Mouse (Mus musculus): ENCODE data around the gene Zswim2.
"Not testable (repeated sequence)": the region's sequence is repeated elsewhere in the genome, so short reads cannot be mapped to it uniquely, and the experiment has no call there.

The Zswim2 gene

GRCm38 (mm10) chr2:83940931-83941361 is at the start of gene Zswim2:
TSS of gene Zswim2 (minus strand) at chr2:83941228.
- DNase-seq = peak; percentile 89

- DNase-seq = not testable (repeated sequence)
Measured at GRCm38 (mm10) chr2:83990253-83990652, 49.2 kb upstream of the Zswim2 start, which contains the start of gene Gm13691. TSS of gene Gm13691 (plus strand) at chr2:83990553.

- not testable (repeated sequence) for DNase-seq
Measured at GRCm38 (mm10) chr2:83984443-83984842, 43.4 kb upstream of the Zswim2 start, which contains the start of gene Gm13697. TSS of gene Gm13697 (plus strand) at chr2:83984743.

- DNase-seq = not testable (repeated sequence)
Measured at GRCm38 (mm10) chr2:83978633-83979032, 37.6 kb upstream of the Zswim2 start, which contains the start of gene Gm13694. TSS of gene Gm13694 (plus strand) at chr2:83978933.

- not testable (repeated sequence) for DNase-seq
Measured at GRCm38 (mm10) chr2:83972823-83973222, 31.8 kb upstream of the Zswim2 start, which contains the start of gene Gm13696. TSS of gene Gm13696 (plus strand) at chr2:83973123.

- not testable (repeated sequence) for DNase-seq
Measured at GRCm38 (mm10) chr2:83967013-83967412, 26.0 kb upstream of the Zswim2 start, which contains the start of gene Gm13695. TSS of gene Gm13695 (plus strand) at chr2:83967313.

GRCm38 (mm10) chr2:83961203-83961602 is 20.2 kb upstream of the Zswim2 start, which contains the start of gene Gm13693:
TSS of gene Gm13693 (plus strand) at chr2:83961503.
- DNase-seq = not testable (repeated sequence)

GRCm38 (mm10) chr2:83955393-83955792 is 14.4 kb upstream of the Zswim2 start, which contains the start of gene Gm13698:
TSS of gene Gm13698 (plus strand) at chr2:83955693.
- DNase-seq = not testable (repeated sequence)

GRCm38 (mm10) chr2:83941792-83942191 is 764 bp upstream of the Zswim2 start:
- DNase-seq = no peak

- DNase-seq = no peak
Measured at GRCm38 (mm10) chr2:83941378-83941777, 350 bp upstream of the Zswim2 start.

- peak; percentile 24 for DNase-seq
Measured at GRCm38 (mm10) chr2:83929478-83930088, 11.4 kb downstream of the Zswim2 start.

GRCm38 (mm10) chr2:83901896-83902540 is 39.0 kb downstream of the Zswim2 start:
- DNase-seq = no peak

- no peak for DNase-seq
Measured at GRCm38 (mm10) chr2:83893701-83894100, 47.3 kb downstream of the Zswim2 start.

- DNase-seq = no peak
Measured at GRCm38 (mm10) chr2:83883850-83884420, 57.1 kb downstream of the Zswim2 start.
